Mouse (Mus musculus): ENCODE data around the gene Pik3c2g.

Pik3c2g gene

DNA sequence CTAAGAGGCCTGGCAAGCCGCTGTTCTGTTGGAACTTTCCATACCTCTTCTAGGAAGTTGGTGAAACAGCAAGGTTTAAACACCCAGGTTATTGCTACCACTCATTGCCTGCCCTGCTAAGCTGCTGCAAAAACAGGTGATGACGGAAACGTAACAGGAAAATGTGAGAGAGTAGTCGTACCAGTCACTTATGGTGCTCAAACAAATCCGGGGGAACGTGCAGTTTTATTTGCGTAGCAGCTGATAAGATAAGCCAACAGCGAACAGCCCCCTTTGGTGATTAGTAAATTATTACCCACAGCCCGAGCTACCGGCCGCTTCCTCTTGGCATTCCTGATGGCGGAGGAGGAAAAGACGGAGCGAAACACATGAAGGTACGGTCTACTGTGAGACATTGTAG is at the start of gene Pik3c2g:
TSS of gene Pik3c2g (plus strand) at position 330 of the 400 bp plus-strand sequence.
- in situ Hi-C loops (cut with MboI), result no loop called here

DNA sequence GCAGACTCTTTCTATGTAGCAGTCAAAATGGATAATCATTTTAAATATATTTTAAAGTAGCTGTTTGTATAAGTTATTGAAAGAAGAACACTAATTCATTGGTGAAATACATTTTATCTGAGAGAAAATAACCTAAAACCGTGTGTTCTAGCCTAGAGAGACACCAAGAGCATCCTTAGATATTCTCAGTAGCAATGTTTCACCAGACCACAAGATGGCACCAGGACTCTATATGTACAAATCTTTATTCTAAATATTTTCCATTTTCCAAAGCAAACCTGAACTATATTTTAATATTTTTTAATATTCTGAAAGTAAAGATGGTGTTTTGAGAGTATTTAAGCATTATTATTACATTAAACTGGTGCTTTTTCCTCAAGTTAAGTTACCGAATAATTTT is 48.6 kb upstream of the Pik3c2g start:
- in situ Hi-C loops (cut with MboI), result no loop called here

DNA sequence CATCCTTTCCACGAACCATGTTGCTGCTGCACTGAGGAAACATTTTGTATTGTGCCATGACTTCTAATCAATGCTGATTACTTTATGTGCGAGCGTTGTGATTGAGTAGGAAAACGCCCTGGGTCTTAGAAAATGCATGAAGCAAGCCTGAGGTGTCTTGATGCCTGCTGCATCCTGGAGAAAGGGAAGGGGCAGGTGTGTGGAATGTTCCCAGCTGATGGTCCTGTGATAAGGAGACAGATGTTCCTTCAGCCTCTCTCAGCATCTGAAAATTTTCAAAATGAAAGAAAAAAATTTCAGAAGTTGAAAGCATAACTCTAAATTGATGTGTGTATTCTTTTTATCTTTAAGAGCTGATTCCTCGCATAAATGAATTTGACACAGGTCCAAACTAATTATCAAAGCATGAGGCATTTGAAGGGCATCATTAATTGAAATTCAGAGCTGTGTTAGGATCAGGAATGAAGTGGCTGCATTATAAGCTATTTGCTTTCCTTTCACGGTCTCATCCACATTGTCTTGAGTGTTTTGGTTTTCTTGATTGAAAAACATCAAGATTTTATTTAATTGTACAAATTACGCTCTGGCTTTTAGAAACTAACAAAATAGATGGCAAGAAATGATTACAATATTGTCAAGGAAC is 31.4 kb upstream of the Pik3c2g start:
- in situ Hi-C loops (cut with MboI), result no loop called here

DNA sequence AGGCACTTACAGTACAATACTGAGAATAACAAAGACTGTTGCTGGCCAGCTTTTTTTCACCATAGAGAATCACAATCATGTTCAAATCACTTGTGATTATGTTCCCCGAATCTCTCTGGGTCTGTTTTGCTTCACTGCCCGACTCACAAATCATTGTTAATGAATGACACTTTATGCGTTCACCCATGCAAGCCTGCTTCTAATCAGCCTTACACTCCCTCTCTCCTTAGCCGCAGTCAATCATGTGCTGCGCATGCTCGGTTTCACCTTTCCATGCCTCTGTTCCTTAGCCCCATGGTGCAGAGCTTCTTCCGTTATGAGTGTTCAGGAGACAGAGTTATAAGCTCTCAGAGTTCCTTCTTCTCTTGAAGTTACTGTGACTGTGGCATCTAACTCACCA is 17.8 kb upstream of the Pik3c2g start:
- in situ Hi-C loops (cut with MboI), result no loop called here

DNA sequence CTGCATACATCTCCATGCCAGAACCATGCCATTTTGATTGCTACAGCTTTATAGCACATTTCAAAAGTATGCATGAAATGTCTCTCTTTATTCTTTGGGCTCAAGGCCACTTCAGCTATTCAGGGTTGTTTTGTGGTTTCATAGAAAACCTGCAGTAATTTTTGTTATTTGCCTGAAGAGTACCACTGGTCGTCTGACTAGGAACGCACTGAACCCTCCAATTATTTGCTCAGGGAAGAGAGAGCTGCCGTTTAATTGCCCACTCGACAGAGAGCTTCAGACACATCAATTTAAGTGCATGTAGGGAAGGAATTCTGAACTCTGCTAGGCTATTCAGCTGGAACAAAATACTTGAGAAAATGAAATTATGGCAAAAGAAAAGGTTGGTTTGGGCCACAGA is 11.2 kb upstream of the Pik3c2g start:
- in situ Hi-C loops (cut with MboI), result no loop called here

DNA sequence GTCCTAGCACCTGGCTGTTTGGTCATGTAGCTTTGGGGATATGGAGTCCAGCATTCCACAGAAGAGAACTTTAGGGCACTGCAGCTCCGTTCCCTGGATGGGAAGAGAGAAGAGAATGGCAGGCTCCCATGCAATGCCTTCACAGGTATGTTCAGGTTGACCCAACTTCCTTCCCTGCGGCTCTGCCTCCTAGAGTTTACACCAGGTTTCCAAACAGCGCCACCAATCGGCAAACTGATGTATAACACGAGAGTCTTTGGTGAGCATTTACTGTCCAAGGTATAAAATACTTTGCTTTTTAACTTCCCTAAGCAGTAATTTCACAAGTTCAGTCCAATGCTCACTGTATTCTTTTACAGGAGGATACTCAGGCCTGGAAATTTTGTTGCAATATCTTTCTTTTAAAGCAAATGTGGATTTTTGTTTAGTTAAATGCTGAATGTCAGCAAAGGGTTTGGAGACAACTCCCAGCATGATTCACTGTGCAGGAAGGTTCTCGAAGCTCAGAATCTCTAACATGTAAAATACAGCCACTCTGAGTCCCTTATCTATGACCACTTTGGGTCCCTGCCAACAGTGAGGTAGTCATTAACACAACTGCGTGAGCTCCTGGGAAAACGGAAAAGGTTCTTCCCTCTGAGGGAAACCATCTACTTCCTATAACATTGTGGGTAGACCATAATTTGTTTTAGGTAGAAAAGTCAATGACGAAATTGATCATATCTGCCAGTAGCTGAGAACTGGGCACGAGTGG is 10.6 kb upstream of the Pik3c2g start:
- in situ Hi-C loops (cut with MboI), result no loop called here

DNA sequence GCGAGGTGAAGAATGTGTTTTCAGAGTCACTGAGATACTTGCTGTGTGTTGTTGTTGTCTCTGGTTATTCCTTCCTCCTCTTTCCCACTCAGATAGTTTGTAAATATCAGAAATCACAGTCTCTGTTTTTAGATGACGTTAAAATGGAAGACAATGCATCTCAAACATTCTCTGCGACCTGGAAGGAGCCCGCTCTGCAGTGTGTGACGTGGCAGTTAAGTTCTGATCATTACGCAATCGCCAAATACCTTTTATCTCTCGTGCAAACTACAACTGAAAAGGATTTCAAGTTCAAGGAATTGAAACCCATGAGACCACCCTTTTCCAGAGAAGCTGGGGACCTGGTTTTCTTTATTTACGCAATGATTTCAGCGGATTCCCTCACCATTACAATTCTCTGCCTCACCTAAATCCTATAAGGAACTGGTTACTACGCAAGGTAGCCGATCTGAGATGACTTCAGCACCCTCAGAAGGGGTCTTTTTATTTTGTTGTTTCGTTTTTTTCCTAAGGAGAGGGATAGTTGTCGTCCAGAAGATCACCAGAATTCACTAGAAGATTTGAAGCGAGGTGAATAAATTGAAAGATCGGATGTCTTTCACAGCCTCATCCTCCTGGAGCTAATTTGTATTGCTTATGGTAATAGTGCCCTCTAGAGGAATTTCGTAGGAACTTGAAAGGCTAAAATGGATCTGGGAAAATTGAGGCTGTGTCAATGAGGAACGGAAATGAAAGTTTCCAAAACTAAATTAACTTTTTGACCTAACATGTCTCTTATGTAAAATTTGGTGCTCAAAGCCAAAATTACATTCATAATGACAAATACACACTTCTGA is 9.8 kb upstream of the Pik3c2g start:
- in situ Hi-C loops (cut with MboI), result no loop called here

DNA sequence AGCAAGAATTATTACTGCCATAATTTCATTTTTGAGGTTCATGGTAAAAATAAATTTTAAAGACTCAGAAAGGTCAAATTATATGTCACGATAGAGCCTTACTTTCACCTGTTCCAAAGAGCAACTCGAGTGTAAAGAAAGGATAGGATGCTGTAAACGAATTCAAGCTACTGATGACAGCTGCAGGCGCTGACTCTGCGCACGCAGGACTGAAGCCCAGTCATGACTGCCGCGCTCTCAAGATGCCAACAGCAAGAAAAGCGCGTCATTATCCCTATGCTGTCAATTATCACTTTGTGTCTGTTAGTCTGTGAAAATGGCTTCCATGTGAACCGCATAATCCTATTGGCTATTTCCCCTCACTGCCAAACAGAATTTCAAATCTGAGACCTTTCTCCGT is 457 bp downstream of the Pik3c2g start:
- in situ Hi-C loops (cut with MboI), result no loop called here

DNA sequence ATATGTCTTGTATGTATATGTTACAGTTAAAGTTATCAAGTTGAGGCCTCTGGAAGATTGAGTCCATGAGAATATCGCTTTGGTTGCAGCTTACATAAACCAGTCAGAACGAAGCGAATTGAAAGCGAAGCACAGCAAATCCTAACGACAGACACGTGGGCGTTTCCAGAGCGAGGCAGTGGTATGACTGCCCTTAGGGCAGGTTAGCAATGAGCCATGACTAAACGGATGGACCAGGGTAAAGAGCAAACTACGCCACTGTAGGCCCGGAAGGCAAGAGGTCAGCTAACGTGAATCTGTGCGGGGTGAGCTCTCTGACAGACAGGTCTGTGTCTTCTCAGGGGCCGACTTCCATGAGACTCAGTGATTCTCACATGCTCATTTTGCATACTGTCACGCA is 1.4 kb downstream of the Pik3c2g start:
- in situ Hi-C loops (cut with MboI), result no loop called here

DNA sequence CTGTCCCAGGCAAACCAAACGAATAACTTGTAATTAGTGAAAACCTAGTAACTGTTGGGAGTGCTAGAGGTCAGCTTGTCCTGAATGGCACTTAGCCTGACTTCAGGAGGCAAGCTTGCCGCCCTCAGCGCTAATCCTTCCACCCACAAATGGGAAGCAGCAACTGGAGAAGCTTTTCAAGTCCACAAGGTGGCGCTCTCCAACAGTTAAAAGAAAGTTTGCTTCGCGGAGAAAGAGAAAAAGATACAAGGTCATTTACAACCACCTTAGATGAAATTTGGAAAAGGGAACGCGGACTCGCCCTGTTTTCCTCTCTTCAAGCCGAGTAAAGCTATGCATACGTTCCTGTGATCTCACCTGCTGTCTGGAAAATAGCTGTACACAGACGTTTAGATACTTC is 2.3 kb downstream of the Pik3c2g start:
- in situ Hi-C loops (cut with MboI), result no loop called here

DNA sequence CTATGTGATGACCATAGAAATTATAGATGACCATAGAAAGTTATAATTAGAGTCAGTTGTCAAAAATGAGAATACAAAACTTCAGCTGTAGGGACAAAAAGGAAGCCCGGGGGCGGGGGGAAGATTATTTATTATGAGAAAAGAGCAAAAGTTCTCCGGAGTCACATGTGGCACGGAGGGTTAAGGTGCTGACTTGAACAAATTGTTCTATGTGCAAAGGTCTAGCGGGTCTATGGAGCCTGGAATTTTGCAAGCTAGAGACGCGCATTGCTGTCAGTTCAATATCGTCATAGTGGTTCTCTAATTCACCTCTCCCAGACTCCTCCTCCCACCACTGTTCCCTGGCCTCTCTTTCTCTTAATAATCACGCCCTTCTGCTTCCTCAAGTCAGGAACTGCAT is 2.8 kb downstream of the Pik3c2g start:
- in situ Hi-C loops (cut with MboI), result no loop called here

DNA sequence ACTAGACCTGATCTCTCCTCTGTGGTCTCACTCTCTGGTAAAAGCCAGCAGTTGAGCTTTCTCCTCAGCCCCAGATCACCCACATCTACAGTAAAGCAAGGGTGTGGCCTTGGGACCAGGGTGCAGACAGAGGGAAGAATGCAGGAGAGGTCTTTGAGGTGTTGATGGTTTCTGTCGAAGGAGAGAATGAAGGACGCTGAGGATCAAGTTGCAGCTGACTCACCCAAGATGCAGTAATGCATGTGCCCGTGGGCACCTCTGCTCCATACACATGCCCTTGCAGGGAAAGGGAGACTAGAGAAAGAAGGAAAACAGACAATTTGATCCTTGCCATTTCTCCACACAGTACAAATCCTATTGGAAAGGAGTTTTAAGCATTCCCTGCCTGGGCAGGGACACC is 5.1 kb downstream of the Pik3c2g start:
- in situ Hi-C loops (cut with MboI), result no loop called here

DNA sequence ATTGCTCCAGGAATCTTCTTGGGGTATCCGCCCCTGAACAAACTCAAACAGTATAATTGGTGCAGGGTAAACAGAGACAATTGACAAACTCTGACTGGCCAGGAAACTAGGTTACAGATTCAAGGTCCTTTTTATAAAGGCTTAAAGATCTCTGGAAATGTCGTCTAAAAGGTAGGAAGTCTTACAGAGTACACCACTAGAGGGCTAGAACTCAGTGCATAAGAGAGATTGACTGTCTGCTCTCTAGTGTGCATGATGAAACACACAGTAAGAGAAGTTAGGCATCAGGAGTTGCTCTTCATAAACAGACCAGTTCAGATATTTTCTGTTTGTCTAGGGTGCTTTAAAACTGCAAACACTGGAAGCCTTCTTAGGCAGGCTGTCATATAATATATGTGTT is 9.4 kb downstream of the Pik3c2g start:
- in situ Hi-C loops (cut with MboI), result no loop called here

DNA sequence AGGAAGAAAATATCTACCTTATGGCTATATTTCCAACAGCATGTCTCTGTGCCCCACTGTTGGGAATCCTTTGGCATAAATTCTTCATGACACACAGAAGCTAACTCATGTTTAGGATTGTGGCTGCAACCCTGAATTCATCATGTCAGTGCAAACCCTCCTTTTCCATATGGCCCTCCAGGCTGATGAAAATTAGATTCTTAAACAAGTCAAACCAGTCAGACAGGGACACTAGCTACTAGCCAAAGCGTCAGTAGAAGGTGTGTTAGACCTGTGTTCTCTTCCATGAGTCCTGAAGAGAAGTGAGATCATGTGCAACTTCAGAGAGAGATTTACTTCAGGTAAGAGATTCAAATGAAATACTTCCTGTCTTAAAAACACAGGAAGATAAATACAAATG is 12.2 kb downstream of the Pik3c2g start:
- in situ Hi-C loops (cut with MboI), result no loop called here

DNA sequence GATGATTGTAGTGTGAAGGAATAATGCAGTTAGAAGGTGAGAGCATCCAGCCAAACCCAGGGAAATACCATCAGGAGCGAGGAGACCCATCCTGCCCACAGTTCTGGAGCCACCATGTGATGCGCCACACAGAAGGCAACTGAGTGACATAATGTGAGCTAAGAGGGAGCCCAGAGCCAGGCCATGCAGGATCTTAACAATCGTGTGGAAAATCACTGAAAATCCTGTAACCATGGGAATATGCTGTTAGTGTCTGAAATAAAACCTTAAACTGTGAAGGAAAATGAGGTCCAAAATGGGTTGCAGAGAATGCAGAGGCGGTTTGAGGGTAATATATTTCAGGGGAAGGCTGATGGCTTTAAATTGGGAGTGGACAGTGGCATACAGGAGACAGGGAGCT is 31.8 kb downstream of the Pik3c2g start:
- in situ Hi-C loops (cut with MboI), result no loop called here

DNA sequence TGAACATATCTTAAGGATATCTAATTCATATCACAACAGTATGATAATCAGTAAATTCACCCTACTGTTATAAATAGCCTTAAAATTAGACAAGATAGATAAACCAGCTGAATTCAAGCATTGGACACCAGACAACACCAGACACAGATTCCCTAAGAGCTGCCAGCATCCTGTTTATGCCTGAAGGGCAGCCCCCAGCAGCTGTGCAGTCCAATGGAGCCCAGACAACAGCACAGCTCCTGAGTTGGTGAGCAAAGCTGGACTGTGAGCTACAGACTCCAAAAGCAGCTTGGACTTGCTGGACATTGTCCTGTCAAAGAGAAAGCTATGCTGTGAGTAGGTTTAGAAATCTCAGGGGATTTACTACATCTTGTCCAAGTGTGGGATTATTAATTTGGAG is 37.7 kb downstream of the Pik3c2g start:
- in situ Hi-C loops (cut with MboI), result no loop called here

DNA sequence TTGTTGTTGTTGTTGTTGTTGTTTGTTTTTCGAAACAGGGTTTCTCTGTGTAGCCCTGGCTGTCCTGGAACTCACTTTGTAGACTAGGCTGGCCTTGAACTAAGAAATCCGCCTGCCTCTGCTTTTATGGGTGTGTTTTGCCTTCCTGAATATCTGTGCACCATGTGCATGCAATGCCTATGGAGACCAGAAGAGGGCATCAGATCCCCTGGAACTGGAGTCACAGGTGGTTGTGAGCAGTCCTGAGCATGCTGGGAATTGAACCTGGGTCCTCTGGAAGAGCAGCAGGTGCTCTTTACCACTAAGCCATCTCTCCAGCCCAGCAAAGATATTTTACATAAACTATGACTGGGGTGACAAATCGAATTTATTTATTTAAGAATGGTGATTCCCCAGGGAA is 47.5 kb downstream of the Pik3c2g start:
- in situ Hi-C loops (cut with MboI), result no loop called here

DNA sequence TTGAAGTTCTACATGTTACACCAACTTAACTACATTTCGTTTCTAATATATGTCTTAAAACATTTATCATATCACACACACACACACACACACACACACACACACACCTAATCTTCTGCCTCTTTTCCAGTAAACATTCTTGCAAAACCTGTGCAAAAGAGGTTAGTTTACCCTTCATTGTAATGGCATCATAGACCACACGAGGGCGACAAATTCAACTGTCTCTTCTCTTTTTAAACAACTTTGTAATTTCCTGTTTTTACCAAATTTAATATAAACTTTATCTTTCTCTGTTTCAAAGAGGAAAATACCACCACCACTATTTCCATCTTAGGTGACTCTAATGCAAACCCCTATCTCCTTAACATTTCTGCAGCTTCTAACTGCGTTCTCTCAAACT is 68.4 kb downstream of the Pik3c2g start:
- in situ Hi-C loops (cut with MboI), result no loop called here

DNA sequence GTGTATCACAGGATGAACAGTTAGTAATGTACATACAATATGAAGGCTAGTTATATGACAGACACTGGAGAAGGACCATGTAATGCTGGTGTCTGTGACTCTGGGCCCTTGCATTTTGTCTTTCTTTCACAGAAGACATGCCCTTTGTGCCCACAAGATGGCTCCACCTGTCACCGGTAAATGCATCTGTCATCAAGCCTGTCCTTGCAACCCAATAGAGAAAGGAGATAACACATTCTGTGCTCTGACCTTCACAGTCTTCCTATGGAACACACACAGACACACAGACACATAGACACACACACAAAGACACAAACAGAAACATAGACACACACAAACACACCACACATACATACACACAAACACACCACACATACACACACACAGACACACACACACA is 75.4 kb downstream of the Pik3c2g start:
- in situ Hi-C loops (cut with MboI), result no loop called here

DNA sequence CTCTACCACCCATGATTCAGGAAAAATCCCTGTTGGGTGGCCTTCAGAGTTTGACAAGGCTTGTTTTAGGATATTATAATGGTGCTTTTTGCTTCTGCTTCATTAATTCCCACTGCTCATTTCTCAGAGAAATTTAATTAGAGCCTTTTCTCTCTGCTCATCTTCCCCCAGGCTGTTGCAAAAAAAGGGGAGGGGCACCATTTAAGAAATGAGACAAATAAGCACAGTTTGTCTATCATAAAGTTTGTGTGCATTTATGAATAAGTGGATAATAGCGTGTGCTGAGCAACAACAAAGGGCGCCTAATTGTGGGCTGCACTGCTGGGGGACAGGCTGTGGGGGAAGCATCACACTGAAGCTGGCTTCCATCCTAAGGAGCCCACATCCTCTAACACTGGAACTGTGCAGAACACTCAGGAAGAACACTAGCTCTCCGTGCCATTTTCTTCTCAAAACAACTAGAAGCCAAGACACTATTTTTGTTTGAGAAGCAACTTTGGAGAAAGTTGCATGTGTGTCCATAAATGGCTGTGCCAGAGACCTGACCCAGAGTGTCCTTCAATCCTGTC is 131.5 kb downstream of the Pik3c2g start:
- in situ Hi-C loops (cut with MboI), result no loop called here

DNA sequence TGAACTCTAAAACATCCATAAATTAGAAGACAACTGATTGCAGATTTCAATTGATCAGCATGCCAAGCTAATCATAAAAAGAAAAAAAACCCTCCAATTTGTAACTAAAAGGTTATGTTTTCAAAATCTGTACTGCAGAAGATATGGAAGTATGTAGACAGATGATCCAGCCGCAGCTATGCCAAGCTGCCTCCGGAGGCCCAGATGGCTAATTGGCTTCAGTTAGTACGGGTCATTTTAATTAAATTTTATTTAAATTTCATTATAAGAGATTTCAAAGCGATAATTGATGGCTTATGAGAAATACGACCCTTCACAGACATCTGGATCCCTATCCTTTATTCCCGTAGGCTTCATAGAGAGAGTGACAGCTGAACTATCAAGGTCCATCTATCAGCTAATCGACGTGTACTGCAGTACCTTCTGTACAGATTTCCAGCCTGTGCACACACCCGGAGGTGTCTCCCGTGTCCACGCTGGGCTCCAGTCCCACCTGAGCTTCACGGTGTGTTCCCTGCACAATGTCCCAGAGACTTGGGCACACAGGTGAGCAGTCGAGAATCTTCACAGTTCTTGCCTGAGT is 132.7 kb downstream of the Pik3c2g start:
- in situ Hi-C loops (cut with MboI), result no loop called here
